Mouse (Mus musculus) heart, postnatal 36 days (tissue): ENCODE measurements at regions not wholly inside any gene's neighbourhood (a gene's known extent, or its start where the extent isn't known, plus 50 kb on each side); places are given as distances from the start of the nearest gene placed in this dataset.
A peak's percentile ranks its signal among the peaks of the same experiment; 100 is the strongest.

Source experiments
- DNase-seq, 2 experiments: peaks; one replicate each; pipeline ENCODE4 v3.0.0; 2021 to 2022
- intact Hi-C: fragments of 180-260 bp; cut with DNase I; formaldehyde crosslinking; loops from one replicate; pipeline ENCODE4 v1.15.1; 2025

DNA sequence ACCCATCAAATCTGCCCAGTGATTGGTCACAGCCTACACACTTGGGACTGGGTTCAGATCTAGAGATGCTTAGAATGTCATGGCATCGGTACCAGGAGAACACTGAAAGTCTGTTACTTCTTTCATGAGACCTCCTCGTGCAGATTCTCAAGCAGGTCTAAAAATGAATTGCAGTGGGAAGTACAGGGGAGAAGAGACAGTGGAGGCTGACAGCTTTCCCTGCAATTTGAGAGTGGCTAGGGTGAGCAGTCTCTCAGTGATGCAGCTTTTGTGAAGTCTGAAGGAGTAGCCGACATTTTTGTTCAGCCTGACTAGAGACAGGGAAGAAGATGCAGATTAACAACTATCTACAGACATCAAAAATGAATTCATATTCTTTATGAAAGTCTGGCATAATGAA lies 112.5 kb downstream of the Fam198b start:
- DNase-seq, result no peak
- intact Hi-C loops, result loop anchor here (5.0 kb wide), 1 partner anchor 60 kb away; no protein-coding TSS in a partner anchor

DNA sequence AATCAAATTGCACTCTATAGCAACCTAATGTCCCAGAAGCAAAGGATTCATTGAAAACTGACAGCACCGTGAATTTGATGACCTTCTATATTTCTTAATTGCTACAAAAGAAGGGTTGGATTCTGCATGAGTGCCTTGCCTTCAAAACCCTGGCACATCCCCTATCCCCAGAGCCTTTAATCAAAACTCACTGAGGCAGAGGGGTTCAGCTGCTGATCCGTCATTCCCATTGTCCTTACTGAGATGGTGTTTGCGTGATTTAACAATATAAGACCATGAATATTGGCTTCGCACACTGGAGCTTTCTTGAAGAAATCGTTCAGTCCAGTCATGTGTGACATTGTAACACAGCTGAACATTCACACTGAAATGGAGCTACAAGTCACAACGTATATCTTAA lies 118.0 kb downstream of the Fam198b start:
- DNase-seq, result no peak

DNA sequence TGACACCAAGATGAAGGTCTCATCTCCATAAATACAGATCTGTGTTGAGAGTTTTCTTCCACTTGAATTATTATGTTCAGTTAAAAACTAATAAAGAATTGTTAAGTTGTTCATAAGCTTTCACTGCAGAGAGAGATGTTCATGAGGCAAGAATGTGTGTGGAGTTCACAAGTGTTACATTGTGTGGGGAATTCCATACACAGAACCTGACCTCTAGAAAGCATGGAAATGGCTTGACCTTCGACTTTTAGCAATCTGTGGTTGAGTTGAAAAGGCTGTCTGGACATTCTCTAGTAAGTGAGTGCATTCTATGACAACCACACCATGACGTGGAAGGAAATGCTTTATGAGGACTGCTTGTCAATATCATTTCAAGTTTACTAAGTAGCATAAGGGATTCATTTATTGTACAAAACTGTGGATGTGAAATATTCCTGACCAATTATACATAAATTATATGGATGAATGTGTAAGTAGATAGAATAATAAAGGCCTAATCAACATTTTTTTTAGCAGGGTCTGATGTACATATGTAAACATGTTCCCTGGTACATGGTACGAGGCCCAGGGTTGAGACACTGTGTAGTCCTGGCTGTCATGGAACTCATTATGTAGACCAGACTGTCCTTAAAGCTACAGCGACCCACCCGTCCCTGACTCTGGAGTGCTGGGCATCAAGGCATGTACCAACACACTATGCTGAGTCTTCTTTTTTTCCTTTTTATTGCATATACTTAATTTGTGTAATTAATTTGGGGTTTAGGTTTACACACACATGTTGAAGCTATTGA lies 119.2 kb downstream of the Fam198b start:
- DNase-seq, result no peak
- intact Hi-C loops, result no loop called here

More for the DNA sequence above, 118.0 kb downstream of the Fam198b start:
- intact Hi-C loops, result no loop called here

DNA sequence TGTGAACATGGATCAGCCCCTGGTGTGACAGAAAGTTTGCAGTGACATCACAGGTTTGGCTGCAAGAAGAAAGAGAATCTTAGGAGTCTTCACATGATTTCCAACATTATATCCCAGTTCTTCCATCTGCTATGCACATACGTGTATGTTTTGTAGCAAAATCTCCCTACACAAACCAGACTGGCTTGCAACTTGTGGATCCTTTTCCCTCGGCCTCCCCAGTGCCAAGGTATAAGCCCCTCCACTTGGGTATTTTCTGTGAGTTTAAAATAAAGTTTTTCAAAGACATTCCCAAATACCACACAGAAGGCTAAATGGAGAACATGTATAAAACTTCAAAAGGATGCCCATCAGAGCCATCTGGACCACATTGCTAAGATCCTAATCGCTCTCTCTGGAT lies 120.2 kb downstream of the Fam198b start:
- DNase-seq, result no peak
- intact Hi-C loops, result no loop called here

DNA sequence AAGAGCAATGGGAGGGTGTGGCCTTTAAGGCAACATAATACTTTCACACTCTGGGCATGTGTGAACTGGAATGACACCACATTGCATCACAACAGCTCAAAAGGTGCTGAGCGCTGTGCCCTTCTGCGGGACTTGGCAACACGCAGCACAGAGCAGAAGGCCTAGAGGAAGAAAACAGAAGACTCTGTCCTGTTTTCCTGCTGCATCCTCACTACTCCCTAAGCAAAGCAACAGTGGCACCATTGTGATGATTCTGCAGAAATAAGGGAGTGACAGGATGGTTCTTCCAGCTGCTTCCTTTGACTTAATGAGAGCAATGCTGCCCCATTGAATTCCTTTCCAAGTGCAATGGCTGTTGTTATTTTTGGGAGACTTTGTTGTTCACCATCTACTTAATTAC lies 120.6 kb downstream of the Fam198b start:
- intact Hi-C loops, result no loop called here
- peak in 1 of 2 experiments; percentile 34 for DNase-seq

DNA sequence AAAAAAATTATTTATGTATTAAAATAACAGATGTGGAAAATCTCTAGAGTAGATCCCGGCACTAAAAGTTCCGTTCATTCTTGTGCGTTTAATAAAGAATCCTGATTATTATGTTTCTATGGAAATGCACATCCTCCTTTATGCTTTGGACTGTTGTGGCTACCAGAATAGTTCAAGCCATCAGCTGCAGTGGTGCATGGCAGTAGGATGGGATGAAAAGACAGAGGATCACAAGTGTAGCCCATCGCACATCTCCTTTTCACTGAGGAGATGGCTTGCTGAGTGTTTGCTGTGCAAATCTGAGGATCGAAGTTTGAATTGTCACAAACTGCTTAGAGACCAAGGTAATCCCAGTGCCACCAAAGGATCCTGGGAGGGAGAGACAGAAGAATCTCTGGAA lies 121.0 kb downstream of the Fam198b start:
- intact Hi-C loops, result no loop called here
- DNase-seq, result no peak

DNA sequence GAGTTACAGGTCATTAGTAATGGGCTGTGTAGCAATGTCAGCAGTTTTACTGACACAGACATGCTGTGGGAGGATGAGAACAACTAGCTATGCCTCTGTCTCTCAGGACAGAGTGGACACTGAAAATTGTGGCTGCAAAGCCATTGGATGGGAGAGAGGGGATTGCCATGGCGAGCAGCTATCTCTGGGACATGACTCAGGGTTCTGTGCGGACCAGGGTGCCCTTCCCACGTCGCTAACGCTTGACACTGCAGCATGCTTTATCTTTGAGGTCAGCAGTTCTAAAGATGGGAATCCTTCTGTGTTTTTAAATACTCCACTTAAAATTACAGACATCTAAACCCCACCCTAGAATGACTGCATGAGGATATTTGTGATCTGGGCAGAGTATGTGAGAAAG lies 121.9 kb downstream of the Fam198b start:
- intact Hi-C loops, result loop anchor here (1.0 kb wide), 1 partner anchor 36 kb away; no protein-coding TSS in a partner anchor
- DNase-seq, result no peak

DNA sequence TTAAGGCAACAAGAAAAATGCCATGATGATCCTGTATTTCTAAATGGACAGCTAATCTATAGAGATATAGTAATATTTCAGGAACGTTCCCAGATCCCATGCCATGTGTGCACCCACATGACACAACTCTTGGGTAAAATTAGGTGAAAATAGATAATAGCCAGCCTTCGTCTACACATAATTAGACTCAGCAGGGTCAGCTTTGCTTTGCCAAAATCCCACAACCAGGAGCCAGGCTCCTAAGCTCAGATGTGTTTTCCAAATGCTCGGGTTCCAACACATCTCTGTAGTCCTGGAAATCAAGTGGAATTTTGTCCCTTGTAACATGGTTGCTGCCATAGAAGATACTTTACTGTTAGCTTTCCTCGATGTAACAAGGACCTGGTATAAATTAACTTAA lies 122.7 kb downstream of the Fam198b start:
- intact Hi-C loops, result no loop called here
- DNase-seq, result no peak

DNA sequence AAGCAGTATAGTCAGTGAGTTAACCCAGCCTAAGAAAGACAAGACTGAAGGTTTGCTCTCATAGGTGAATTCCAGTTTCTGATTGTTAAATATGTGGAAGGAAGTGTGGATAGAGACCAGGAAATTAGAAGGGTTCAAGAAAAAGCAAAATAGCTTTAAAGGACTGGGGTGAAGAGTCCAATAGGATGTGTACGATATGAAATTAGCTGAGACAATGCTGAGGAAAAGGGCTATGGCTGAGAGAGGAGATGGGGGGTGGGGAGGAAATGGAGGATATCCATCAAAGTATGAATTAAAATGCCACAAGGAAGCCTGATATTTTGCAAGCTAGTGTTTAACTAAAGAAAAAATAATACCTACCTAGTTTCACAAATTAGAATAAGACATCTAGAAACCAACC lies 124.9 kb downstream of the Fam198b start:
- no peak for DNase-seq
- intact Hi-C loops, result no loop called here

DNA sequence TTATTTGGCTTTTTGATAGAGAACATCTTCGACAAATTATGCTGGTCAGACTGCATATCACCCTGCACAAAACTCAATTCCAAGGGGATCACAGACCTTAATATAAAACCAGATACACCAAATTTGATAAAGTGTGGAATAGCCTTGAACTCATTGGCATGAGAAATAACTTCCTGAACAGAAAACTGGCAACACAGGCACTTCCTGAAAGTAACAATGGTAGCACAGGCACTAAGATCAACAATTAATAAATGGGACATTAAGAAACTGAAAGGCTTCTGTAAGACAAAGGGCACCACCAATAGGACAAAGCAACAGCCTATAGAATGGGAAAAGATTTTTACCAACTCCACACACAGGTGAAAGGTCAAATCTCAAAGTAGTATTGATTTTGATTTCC lies 141.5 kb downstream of the Fam198b start:
- no peak for DNase-seq
- intact Hi-C loops, result no loop called here

DNA sequence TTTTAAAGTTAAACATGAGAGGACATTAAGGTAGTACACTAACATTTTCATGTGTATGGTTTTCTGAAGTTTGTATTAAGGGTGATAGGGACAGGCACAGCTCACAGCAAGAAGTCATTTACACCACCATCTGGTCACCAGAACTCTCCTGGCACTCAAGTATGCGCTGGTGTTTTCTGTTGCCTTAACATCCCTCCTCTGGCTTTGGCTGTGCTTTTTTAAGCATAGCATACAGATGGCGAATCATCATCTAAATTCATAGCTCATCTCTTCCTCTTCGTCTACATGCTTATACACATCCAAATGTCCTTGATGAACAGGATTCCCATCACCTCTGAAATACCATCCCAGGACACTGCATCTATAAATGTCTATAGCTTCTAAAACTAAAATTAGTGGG lies 148.7 kb downstream of the Fam198b start:
- intact Hi-C loops, result no loop called here

DNA sequence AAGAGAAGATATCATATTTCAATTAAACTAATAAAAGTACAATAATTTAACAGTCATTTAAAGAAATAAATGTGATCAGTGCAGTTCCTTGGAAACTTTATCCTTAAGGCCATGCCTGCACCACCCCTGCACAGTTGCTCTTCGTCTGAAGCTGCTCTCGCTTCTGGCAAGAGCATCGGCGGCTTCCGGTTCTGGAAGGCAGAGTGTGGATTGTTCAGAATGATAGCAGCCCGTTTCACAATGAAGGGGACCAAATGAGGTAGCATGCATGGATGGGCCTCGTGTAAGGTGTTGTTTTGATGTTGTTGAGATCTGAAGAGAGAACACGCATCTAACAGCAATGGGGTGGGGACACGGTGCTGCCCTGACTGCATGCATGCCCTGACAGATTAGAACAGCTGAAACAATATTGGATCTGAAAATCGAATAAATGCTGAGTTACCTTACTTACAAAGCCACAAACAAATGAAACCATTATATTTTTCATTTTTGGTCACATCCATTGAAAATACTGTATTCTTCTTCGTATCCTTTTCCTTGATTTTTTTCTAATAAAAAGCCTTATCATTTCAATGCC lies 154.3 kb downstream of the Fam198b start:
- intact Hi-C loops, result no loop called here

More for the DNA sequence above, 148.7 kb downstream of the Fam198b start:
- no peak for DNase-seq

DNA sequence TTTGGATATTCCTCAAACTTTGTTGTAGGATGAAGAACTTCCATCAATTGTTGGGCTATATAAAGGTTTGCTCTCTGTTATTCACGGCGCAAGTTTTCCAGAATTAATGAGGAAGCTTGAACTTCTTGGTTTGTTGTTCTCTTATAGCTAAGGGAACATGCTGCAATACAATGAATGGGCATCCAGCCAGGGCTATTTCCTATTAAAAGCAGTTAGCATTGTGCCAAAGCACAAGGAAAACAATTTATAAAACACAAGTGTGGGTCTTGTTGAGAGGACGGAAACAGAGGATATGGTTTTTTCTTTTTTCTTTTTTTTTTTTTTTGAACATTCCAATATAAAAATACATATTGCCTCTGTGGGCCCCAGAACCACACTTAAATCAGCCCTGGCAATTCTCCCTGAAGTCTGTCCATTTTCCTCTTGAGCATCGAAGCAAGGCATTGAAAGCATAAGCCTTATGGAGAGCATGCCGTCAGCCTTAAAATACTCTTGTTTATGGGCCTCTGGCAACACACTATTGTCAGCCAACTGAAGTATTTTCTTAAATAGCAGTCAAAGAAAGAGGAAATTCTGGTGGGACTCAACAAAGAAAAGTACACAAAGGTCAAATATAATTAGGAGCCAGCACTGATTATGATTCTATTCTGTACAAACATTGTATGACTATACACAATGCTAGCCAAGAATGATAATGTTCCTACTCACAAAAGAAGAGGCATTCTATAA lies 158.6 kb downstream of the Fam198b start:
- DNase-seq, result peak; percentile 49 to 51
- intact Hi-C loops, result loop anchor here (1.0 to 2.0 kb wide), 2 partner anchors 37 to 64 kb away; no protein-coding TSS in a partner anchor

More for the DNA sequence above, 154.3 kb downstream of the Fam198b start:
- peak; percentile 29 to 38 for DNase-seq

DNA sequence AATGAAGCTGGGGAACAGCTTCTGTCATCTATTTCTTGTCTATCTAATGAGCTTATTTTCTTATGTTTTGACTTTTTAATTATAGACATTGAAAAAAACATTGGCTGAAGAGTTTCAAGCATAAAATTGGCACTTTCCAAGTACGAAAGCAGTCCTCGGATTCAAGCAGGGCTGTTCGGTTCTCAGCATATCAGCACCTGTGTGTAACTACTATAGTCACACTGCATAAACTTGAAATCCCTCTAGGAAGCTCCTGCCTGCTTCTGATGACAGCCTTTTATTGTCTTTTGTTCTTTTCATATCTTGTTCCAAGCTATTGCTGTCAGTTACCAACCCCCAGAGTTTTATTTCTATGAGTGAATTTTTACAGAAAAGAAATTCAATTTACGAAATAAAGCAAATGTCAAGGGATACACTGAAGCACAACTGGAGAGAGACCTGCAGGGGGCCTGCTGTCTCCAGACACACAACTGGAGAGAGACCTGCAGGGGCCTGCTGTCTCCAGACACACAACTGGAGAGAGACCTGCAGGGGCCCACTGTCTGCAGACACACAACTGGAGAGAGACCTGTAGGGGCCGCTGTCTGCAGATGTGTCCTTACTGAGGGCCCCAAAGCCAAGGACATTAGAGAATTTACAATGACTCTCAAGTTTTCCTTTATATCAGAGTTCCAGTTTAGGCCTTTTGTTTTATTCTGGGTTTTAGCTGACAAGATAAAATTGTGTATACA lies 165.3 kb downstream of the Fam198b start:
- intact Hi-C loops, result no loop called here

DNA sequence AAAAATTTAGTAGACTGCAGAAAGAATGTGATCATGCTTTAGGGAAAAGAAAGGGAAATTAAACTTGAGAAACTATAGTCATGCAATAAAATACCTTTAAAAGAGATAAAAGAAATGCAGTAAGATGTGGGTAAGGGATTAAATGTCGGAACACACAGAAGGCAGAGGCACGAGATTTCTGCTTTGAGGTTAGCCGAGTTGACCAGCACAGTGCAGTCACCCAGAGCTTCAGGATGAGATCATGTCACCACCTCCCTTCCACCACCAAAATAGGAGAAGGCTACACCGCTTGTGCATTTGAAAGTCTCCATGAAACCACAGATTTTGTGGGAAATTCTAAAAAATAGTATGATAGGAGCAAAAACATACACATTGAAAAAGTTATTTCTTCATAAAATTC lies 166.6 kb downstream of the Fam198b start:
- DNase-seq, result no peak
- intact Hi-C loops, result no loop called here

More for the DNA sequence above, 165.3 kb downstream of the Fam198b start:
- no peak for DNase-seq

DNA sequence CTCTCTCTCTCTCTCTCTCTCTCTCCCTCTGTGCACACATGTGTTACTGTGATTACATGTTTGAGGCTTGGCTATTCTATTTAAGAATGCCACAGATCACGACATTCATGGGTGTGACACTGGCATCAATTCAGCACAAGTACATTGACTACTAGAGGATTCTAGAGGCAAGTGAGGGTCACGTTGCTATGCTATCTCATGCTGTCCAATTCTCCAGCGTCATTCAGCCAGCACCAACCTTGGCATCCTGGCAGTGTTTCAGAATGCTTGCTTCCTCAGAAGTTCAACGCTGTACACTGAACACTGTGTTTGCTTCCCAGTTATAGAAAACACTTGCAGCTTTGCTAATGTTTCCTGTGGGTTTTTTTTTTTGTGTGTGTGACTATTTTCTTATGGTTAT lies 167.6 kb downstream of the Fam198b start:
- peak; percentile 24 to 43 for DNase-seq
- intact Hi-C loops, result no loop called here

DNA sequence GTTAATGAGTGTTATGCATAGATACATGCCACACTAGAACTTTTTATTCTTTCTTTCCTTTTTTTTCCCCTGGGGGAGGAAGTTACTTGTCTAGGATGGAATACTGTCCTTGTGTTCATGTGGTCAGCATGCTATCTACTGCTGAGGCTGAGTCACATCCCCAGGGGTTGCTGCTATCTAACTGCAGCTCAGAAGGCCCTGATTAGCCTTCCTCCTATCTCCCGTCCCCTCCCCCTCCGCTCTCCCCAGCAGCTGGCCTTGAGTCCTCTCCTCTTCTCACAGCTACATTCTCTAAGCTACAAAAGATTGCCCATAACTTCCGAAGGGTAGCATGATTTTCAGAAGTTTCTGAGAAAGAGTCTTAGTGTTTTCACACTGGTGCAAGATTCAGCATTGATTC lies 168.5 kb downstream of the Fam198b start:
- peak; percentile 35 to 41 for DNase-seq
- intact Hi-C loops, result no loop called here

DNA sequence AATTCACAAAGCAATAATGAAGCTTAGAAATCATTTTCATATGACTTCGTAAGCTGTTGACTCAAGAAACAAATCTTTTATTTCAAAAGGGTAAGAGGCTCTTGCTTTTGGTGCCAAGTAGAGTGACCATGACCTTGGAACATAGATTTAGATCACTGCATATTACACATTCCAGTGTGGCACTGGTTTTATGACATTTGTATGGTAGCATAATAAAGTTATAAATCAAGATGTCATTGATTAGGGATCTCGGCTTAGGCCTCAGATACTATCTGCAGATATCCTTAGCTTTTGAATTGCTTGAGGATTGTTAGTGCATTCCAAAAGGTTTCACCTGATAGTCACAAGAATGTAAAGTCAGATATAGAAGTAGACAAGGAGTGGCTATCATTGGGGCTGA lies 169.1 kb downstream of the Fam198b start:
- intact Hi-C loops, result no loop called here

DNA sequence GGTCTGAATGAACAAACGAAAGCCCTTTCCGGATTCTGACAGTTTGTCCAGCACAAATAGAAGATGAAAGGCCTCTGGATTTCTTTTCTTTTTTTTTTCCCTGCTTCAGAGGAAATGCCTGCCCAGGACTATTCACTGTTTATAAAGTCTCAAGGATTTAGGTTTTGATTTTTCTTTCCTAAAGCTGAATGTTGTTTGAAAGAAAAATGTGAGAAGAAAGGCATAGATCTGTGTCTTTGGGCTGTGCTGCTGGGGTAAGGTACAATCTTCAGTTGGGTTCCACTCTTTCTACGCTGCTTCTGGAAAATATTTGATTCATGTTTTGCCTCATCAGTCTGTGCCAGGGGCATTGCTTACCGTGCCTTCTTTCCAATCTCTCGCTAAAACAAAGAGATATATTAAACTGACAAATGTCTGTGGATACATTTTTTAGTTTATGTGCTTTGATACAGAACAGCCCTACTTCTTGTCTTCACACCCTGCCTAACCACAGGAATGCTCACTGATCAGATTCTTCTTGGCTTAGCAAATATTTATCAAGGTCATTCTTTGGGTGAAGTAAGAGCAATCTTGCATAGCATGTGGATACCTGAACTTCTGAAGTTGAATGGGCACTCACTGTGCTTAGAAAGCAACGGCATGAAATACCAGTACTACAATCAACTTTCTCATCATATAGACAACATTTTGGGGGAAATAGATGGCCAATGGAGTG lies 172.5 kb downstream of the Fam198b start:
- intact Hi-C loops, result loop anchor here (1.0 to 5.0 kb wide), 3 partner anchors 29 to 109 kb away; no protein-coding TSS in a partner anchor

More for the DNA sequence above, 169.1 kb downstream of the Fam198b start:
- DNase-seq, result no peak

DNA sequence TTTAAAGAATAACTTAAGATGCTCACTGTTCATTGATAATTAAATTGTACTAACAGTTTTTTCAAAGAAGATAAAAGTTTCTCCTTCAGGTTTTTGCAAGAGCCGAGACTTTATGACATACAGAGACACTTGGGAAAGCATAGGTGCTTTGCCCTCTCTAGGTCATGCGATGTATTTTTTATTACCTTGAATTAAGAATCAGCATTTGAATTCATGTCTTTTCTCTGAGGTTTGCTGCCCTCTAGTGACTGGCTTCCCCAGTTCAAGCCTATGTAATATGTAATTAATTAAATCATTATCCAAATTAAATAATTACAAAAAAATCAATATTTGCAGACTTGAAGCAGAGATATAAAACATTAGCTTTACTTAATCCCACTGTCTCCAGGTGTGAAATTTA lies 174.4 kb downstream of the Fam198b start:
- intact Hi-C loops, result loop anchor here (1.0 to 5.0 kb wide), 4 partner anchors 61 to 204 kb away; partner anchors contain the start of gene Fam198b
- DNase-seq, result peak; percentile 66 to 75

More for the DNA sequence above, 172.5 kb downstream of the Fam198b start:
- no peak for DNase-seq
